In the genomic region with DNA sequence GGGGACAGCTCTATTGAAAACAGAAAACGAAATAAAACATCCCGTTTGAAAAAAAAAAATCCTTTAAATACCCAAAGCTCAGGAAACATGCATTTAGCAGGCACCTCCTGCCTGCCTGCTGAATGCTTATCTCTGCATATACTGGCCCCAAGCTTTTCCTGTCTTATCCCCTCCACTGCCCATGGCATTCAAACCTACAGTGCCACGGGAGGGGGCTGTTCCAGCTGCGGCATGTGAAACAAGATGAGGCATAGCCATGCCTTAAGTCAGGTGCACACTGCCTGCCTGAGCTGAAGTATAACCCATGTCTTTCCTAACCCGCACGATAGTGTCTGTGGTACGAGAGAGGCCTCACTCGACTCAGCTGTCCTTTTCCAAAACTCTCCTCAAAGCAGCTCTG, we compare ENCODE assay signal across 18 mouse cellular contexts. TPM values are rescaled to one million over a fixed set of nuclear protein-coding genes. Genes with fewer than 3 reads are reported as not detected.
"Had no signal": no experiment of that assay in that cellular context is flagged by ENCODE, and none has a peak within 500 bp of the region (broad histone marks: within the 10 kb centered on the region; RNA-seq: fewer than 3 reads in every experiment).

No protein-coding gene starts in this region.

- DNase-seq: kidney, adult 8-10 months; kidney, postnatal 25 days; layer of hippocampus, adult 9-11 months; layer of hippocampus, postnatal 36 days; lung, embryonic 14.5 days; lung, postnatal 10 days; lung, postnatal 4 days; midbrain, embryonic 14.5 days; thymus, postnatal 36 days had no signal

- H3K27me3 ChIP-seq: limb, embryonic 15.5 days; liver, embryonic 15.5 days; neural tube, embryonic 12.5 days had no signal

- ATAC-seq: intestine, postnatal 0 days had no signal

- H3K36me3 ChIP-seq: limb, embryonic 15.5 days; liver, embryonic 15.5 days; midbrain, embryonic 10.5 days; neural tube, embryonic 12.5 days had no signal

- H3K4me1 ChIP-seq: limb, embryonic 15.5 days; liver, embryonic 15.5 days; midbrain, embryonic 10.5 days; neural tube, embryonic 12.5 days had no signal

- H3K9me3 ChIP-seq: limb, embryonic 15.5 days; liver, embryonic 15.5 days; midbrain, embryonic 10.5 days; neural tube, embryonic 12.5 days had no signal

- H3K4me3 ChIP-seq: limb, embryonic 15.5 days; liver, embryonic 15.5 days; midbrain, embryonic 10.5 days; myocyte; neural tube, embryonic 12.5 days had no signal

RNA-seq across cellular contexts. Expression of a gene that starts 4.0 kb away (rescaled TPM):
- total RNA-seq: neutrophil, adult 5-6 weeks had no signal
- polyA plus RNA-seq: limb, embryonic 11.5 days; limb, embryonic 15.5 days; liver, embryonic 15.5 days; myocyte; thymus, postnatal 0 days had no signal
